Mouse (Mus musculus): Measurements from ENCODE around the gene Ywhaq. TPM values are rescaled to one million over a fixed set of nuclear protein-coding genes. Genes with fewer than 3 reads are reported as not detected.

Ywhaq gene
- 225 TPM for polyA plus RNA-seq (2015; fragmentation: Illumina TruSeq; extraction: RNeasy Lipid Tissue Mini Kit (QIAGEN cat#74804); ENCODE audit: insufficient read depth, low replicate concordance)

GRCm38 (mm10) chr12:21417100-21418070, at the start of gene Ywhaq:
Gene Ywhaq, minus strand, starts transcription at chr12:21417637.

GRCm38 (mm10) chr12:21373100-21373819, 44.2 kb downstream of the Ywhaq start, which contains the start of gene Adam17:
Gene Adam17, minus strand, starts transcription at chr12:21373632.

Other genes with a start within 250 kb of the Ywhaq start
- 121 TPM for gene Cpsf3, start 132.2 kb downstream of the Ywhaq start, polyA plus RNA-seq (2015; fragmentation: Illumina TruSeq; extraction: RNeasy Lipid Tissue Mini Kit (QIAGEN cat#74804); ENCODE audit: insufficient read depth, low replicate concordance)
- 56.2 TPM for gene Itgb1bp1, start 131.4 kb downstream of the Ywhaq start, polyA plus RNA-seq (2015; fragmentation: Illumina TruSeq; extraction: RNeasy Lipid Tissue Mini Kit (QIAGEN cat#74804); ENCODE audit: insufficient read depth, low replicate concordance)
- gene Iah1, start 101.2 kb downstream of the Ywhaq start, polyA plus RNA-seq (2015; fragmentation: Illumina TruSeq; extraction: RNeasy Lipid Tissue Mini Kit (QIAGEN cat#74804); ENCODE audit: insufficient read depth, low replicate concordance), result 36.7 TPM
- 84.0 TPM for gene Adam17, start 44.0 kb downstream of the Ywhaq start, polyA plus RNA-seq (2015; fragmentation: Illumina TruSeq; extraction: RNeasy Lipid Tissue Mini Kit (QIAGEN cat#74804); ENCODE audit: insufficient read depth, low replicate concordance)